Comparison of ENCODE assay signal across 15 mouse cellular contexts in genomic region chr13:37559706-37560313, GRCm38 (mm10).
A peak's percentile ranks its signal among the peaks of the same experiment; 100 is the strongest.
DNase-seq lines count a peak whose midpoint lies in the region; ATAC-seq lines count a peak whose summit lies in the region.
"Had no signal": no experiment of that assay in that cellular context is flagged by ENCODE, and none has a peak within 500 bp of the region (broad histone marks: within the 10 kb centered on the region; RNA-seq: fewer than 3 reads in every experiment).

No protein-coding gene starts in this region.

- no peak for DNase-seq in heart, postnatal 4 days
- no peak for DNase-seq in neural tube, embryonic 10.5 days (ENCODE audit: extremely low spot score, low spot score)
- DNase-seq in thymus, postnatal 25 days, result peak; percentile 46
- DNase-seq in adrenal gland, adult 2 months, result no peak
- no peak for DNase-seq in retina, postnatal 1 day
- DNase-seq: B cell, adult 2 months; cerebellum, adult 2 months; kidney, adult 8-10 months had no signal

- peaks cover 49% of the 10 kb centered on the region for H3K4me1 ChIP-seq in heart, embryonic 13.5 days
- 0 out of 2 replicates have a peak, but pooled peaks cover 6% of the 10 kb centered on the region for H3K4me1 ChIP-seq in neural tube, embryonic 14.5 days (ENCODE audit: control insufficient read depth, insufficient read depth, low read length)
- H3K4me1 ChIP-seq in limb, embryonic 12.5 days (replicated peaks), result peaks cover 39% of the 10 kb centered on the region
- H3K4me1 ChIP-seq: forebrain, embryonic 15.5 days had no signal

- no peak overlapping the region for H3K27ac ChIP-seq in heart, embryonic 13.5 days (replicated peaks)
- no peak overlapping the region for H3K27ac ChIP-seq in neural tube, embryonic 14.5 days (ENCODE audit: low read depth, low read length)
- peak overlapping the region; percentile 72; the same call in 1 of the 2 replicates for H3K27ac ChIP-seq in limb, embryonic 12.5 days
- H3K27ac ChIP-seq: forebrain, embryonic 15.5 days had no signal

- H3K9ac ChIP-seq in heart, embryonic 13.5 days, result peak overlapping the region; percentile 41; the same call in 1 of the 2 replicates
- H3K9ac ChIP-seq in neural tube, embryonic 14.5 days (replicated peaks; ENCODE audit: low read depth, low read length), result no peak overlapping the region
- H3K9ac ChIP-seq in limb, embryonic 12.5 days (replicated peaks), result no peak overlapping the region
- H3K9ac ChIP-seq: forebrain, embryonic 15.5 days had no signal

- no peak overlapping the region for H3K4me3 ChIP-seq in heart, embryonic 13.5 days
- H3K4me3 ChIP-seq in neural tube, embryonic 14.5 days (ENCODE audit: low read depth, low read length), result no peak overlapping the region
- no peak overlapping the region for H3K4me3 ChIP-seq in limb, embryonic 12.5 days (replicated peaks)
- H3K4me3 ChIP-seq: forebrain, embryonic 15.5 days; hindbrain, embryonic 10.5 days had no signal

- H3K27me3 ChIP-seq in heart, embryonic 13.5 days (replicated peaks), result no peaks in the 10 kb centered on the region
- no peaks in the 10 kb centered on the region for H3K27me3 ChIP-seq in neural tube, embryonic 14.5 days (ENCODE audit: control insufficient read depth, insufficient read depth, low read length)
- H3K27me3 ChIP-seq in limb, embryonic 12.5 days, result no peaks in the 10 kb centered on the region
- H3K27me3 ChIP-seq: forebrain, embryonic 15.5 days had no signal

- 45% methylated on average over 7 of the region's 7 CpGs for WGBS in heart, embryonic 13.5 days
- WGBS in neural tube, embryonic 14.5 days, result 67% methylated on average over 7 of the region's 7 CpGs
- WGBS in limb, embryonic 12.5 days, result 63% methylated on average over 7 of the region's 7 CpGs

- H3K4me2 ChIP-seq in heart, embryonic 13.5 days, result no peak overlapping the region
- no peak overlapping the region for H3K4me2 ChIP-seq in neural tube, embryonic 14.5 days (ENCODE audit: low read depth, low read length)
- 0 out of 2 replicates have a peak overlapping the region, but pooled peaks have one; percentile 19 for H3K4me2 ChIP-seq in limb, embryonic 12.5 days
- H3K4me2 ChIP-seq: forebrain, embryonic 15.5 days; liver, embryonic 11.5 days had no signal

- no peak for ATAC-seq in heart, embryonic 13.5 days (ENCODE audit: extremely low read depth, insufficient number of reproducible peaks, low FRiP score, low TSS enrichment)
- ATAC-seq in neural tube, embryonic 14.5 days (ENCODE audit: low read depth), result peak; percentile 15; the same call in 1 of the 2 replicates
- ATAC-seq in limb, embryonic 12.5 days (ENCODE audit: insufficient number of reproducible peaks, insufficient read depth, low FRiP score, low TSS enrichment, low read depth), result no peak

- H3K9me3 ChIP-seq in heart, embryonic 13.5 days, result no peaks in the 10 kb centered on the region
- no peaks in the 10 kb centered on the region for H3K9me3 ChIP-seq in neural tube, embryonic 14.5 days (ENCODE audit: control insufficient read depth, low read length)
- H3K9me3 ChIP-seq in limb, embryonic 12.5 days, result no peaks in the 10 kb centered on the region
- H3K9me3 ChIP-seq: forebrain, embryonic 15.5 days; hindbrain, embryonic 10.5 days; megakaryocyte, embryonic 14.5 days had no signal

- no peaks in the 10 kb centered on the region for H3K36me3 ChIP-seq in heart, embryonic 13.5 days
- H3K36me3 ChIP-seq in neural tube, embryonic 14.5 days (ENCODE audit: control insufficient read depth, insufficient read depth, low read length), result no peaks in the 10 kb centered on the region
- no peaks in the 10 kb centered on the region for H3K36me3 ChIP-seq in limb, embryonic 12.5 days
- H3K36me3 ChIP-seq: forebrain, embryonic 15.5 days; hindbrain, embryonic 10.5 days had no signal
